Mouse (Mus musculus) embryonic facial prominence, embryonic 14.5 days (tissue): Measurements from ENCODE around the gene Ldlrad3. TPM values are rescaled to one million over a fixed set of nuclear protein-coding genes. Genes with fewer than 3 reads are reported as not detected.

Experiments used
- ATAC-seq: fragments of 200-750 bp; cut with Nextera tagmentation; 2 replicates; pipeline ENCODE4 v1.8.0; 2017; ENCODE audit warnings: low read depth, moderate number of reproducible peaks, moderate TSS enrichment
- DNase-seq: peaks from one replicate; pipeline ENCODE4 v3.0.0-alpha.2; 2015; ENCODE audit warnings: low spot score
- H3K27ac ChIP-seq: fragments of 300-500 bp; sonication (generic); replicated peaks from 2 replicates; pipeline ENCODE4 v1.5.1; 2014; ENCODE audit warnings: low read depth, mild to moderate bottlenecking, low read length, moderate library complexity
- H3K27me3 ChIP-seq: fragments of 300-500 bp; sonication (generic); replicated peaks from 2 replicates; pipeline ENCODE4 v1.6.1; 2014; ENCODE audit warnings: low read length; ENCODE audit not compliant: control insufficient read depth, insufficient read depth
- H3K36me3 ChIP-seq: fragments of 300-500 bp; sonication (generic); 2 replicates; pipeline ENCODE4 v1.6.1; 2014; ENCODE audit warnings: low read length, mixed read lengths; ENCODE audit not compliant: control insufficient read depth, insufficient read depth
- H3K4me1 ChIP-seq: fragments of 300-500 bp; sonication (generic); 2 replicates; pipeline ENCODE4 v1.6.1; 2014; ENCODE audit warnings: antibody characterized with exemption, low read length; ENCODE audit not compliant: control insufficient read depth, insufficient read depth
- H3K4me2 ChIP-seq: fragments of 300-500 bp; sonication (generic); 2 replicates; pipeline ENCODE4 v1.6.1; 2014; ENCODE audit warnings: low read depth, mild to moderate bottlenecking, low read length, moderate library complexity, mixed read lengths
- H3K4me3 ChIP-seq: fragments of 300-500 bp; sonication (generic); 2 replicates; pipeline ENCODE4 v1.5.1; 2014; ENCODE audit warnings: low read depth, mild to moderate bottlenecking, low read length
- H3K9ac ChIP-seq: fragments of 300-500 bp; sonication (generic); 2 replicates; pipeline ENCODE4 v1.6.1; 2014; ENCODE audit warnings: low read depth, mild to moderate bottlenecking, low read length, moderate library complexity, mixed read lengths
- H3K9me3 ChIP-seq: fragments of 300-500 bp; sonication (generic); 2 replicates; pipeline ENCODE4 v1.6.1; 2016; ENCODE audit warnings: low read length; ENCODE audit not compliant: control insufficient read depth
- WGBS: fragments of 180-500 bp; shearing (Covaris S2); extraction: QIAGEN DNeasy Blood & Tissue Kit; methylation state at CpG from one replicate; pipeline ENCODE4 v1.1.7; 2014; 5-methylcytosine and 5-hydroxymethylcytosine counted together
- polyA plus RNA-seq: library from polyadenylated mRNA; unstranded; fragments of >200 nt; fragmentation: Nextera tagmentation; extraction: Ambion mirVana; gene quantifications from 2 replicates; pipeline ENCODE4 v1.2.1, GENCODE M21; 2014

The Ldlrad3 gene
- polyA plus RNA-seq, 1 experiment from 2014 or later, result 48.2 TPM

DNA sequence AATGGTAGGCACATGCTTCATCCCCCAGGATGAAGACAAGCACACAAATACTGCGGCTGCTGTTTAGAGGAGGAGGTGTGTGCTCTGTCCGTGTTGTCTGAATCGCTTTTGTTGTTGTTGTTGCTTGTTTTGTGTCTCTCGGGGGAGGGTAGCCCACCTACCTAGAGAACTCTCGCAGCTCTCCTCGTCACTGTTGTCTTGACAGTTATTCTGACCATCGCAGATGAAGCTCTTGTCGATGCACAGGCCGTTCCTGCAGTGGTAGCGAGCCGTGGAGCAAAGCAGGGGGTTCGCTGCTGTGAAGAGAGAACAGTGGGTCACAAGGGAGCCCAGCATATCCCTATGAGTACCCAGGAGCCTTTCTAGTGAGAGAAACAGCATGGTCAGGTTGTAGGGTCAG is 128.4 kb downstream of the Ldlrad3 start:
- Histone ChIP-seq H3K9ac (no peak overlapping the region), H3K9me3 (no peaks in the 10 kb centered on the region), H3K27ac (no peak overlapping the region), H3K4me1 (peaks cover 8% of the 10 kb centered on the region; the same call in 1 of the 2 replicates), H3K4me2 (no peak overlapping the region), H3K4me3 (no peak overlapping the region), H3K36me3 (peaks cover 28% of the 10 kb centered on the region), H3K27me3 (no peaks in the 10 kb centered on the region)
- WGBS, result 91% methylated on average over 12 of the region's 12 CpGs
- ATAC-seq, result no peak
- DNase-seq, result no peak

DNA sequence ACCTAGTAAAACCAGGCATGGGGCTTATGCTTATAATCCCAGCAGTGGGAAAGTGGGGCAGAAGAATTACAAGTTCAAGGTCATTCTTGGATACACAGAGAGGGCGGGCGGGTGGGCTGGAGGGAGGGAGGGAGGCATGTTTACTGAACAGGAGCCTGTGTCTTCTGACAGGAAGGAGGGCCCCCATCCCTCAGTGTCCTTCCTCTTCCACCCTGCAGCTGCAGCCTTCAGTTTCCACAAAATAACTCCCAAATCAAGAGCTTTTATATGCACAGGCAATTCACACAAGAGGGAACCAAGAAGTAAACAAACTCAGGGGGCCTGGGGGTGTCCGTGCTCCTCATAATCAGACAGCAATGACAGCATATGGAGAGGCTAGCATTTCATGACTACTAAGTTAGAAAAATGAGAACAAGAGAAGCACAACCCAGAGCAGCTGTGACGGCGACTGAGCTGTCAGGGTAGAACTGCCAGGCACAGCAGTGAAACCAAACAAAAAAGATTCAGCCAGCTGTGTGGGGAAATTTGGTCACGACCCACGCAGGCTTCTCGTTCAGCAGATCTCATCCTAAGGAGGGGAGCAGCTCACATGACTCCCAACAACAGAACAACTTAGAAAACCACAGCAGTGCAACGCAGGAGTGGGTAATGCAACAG is 129.0 kb downstream of the Ldlrad3 start:
- DNase-seq (no peak), ATAC-seq (no peak)
- no peak overlapping the region for H3K4me3 ChIP-seq
- 59% methylated on average over 9 of the region's 9 CpGs for WGBS
- H3K27ac ChIP-seq, result 0 out of 2 replicates have a peak overlapping the region, but pooled peaks have one; percentile 21
- no peak overlapping the region for H3K4me2 ChIP-seq
- H3K27me3 ChIP-seq, result no peaks in the 10 kb centered on the region
- H3K36me3 ChIP-seq, result peaks cover 28% of the 10 kb centered on the region
- peaks cover 5% of the 10 kb centered on the region; the same call in 1 of the 2 replicates for H3K4me1 ChIP-seq
- H3K9me3 ChIP-seq, result no peaks in the 10 kb centered on the region
- H3K9ac ChIP-seq, result no peak overlapping the region

DNA sequence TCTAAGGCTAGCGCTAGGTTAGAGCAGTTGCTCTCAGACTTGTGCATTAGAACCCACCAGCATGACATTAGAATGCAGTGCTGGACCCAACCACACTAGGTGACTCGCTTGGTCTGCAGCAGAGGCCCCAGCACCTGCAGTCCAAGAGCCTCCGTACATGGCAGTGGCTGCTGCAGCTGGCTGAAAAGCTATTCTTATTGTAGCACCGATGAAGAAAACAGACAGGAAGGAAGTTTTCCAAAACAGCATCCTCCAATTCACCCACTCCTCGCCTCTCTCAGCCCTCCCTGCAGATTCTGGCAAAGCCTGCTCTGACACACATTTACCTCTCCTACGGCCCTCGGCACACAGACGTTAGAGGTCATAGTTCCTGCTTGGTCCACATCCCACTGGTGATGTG is 130.0 kb downstream of the Ldlrad3 start:
- peaks cover 28% of the 10 kb centered on the region for H3K36me3 ChIP-seq
- no peak overlapping the region for H3K4me3 ChIP-seq
- no peak overlapping the region for H3K9ac ChIP-seq
- H3K4me1 ChIP-seq, result no peaks in the 10 kb centered on the region; the same call in 1 of the 2 replicates
- no peak overlapping the region for H3K27ac ChIP-seq
- 84% methylated on average over 8 of the region's 8 CpGs for WGBS
- no peak overlapping the region for H3K4me2 ChIP-seq
- ATAC-seq (no peak), DNase-seq (no peak)
- H3K27me3 ChIP-seq, result no peaks in the 10 kb centered on the region
- H3K9me3 ChIP-seq, result no peaks in the 10 kb centered on the region

DNA sequence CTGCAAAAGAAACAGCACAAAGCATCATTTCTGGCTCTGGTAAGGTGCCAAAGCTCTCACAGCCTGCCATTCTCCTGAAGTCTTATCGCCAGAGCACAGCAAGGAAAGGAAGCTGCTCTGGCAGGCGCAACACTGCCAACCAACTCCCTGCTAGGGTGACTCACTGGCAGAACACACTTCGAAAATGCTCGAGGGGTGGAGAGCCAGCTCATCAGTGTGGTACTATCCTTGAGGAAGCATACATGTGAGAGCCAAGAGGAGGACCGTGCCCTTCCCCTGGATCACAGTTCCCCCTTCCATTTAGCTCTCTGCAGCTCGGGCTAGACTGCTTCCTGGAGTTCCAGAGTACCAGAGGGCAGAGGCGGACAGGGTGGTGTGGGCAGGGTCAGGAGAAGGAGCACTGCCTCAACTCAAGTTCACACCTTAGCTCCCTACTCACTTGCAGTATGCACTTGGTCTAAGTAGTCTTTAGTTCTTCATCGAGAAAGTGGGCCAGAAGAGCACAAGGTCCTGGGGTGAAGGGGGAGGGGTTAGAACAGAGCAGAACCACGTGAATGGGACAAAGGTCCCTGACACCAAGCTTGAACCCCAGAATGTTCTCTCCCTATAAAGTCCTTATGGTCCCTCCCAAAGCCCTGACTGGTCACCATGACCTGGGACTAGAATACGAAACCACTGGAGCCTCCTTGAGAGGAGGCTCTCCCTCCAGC is 133.1 kb downstream of the Ldlrad3 start:
- H3K4me2 ChIP-seq, result no peak overlapping the region
- no peaks in the 10 kb centered on the region for H3K9me3 ChIP-seq
- peaks cover 12% of the 10 kb centered on the region; the same call in 1 of the 2 replicates for H3K36me3 ChIP-seq
- H3K27ac ChIP-seq, result no peak overlapping the region
- 76% methylated on average over 10 of the region's 10 CpGs for WGBS
- no peak overlapping the region for H3K4me3 ChIP-seq
- no peaks in the 10 kb centered on the region for H3K27me3 ChIP-seq
- H3K4me1 ChIP-seq, result no peaks in the 10 kb centered on the region; the same call in 1 of the 2 replicates
- ATAC-seq (no peak), DNase-seq (no peak)
- no peak overlapping the region for H3K9ac ChIP-seq

- ATAC-seq (no peak), DNase-seq (no peak)
- no peak overlapping the region for H3K27ac ChIP-seq
- no peak overlapping the region for H3K4me2 ChIP-seq
- no peaks in the 10 kb centered on the region; the same call in 1 of the 2 replicates for H3K4me1 ChIP-seq
- no peaks in the 10 kb centered on the region for H3K9me3 ChIP-seq
- H3K27me3 ChIP-seq, result no peaks in the 10 kb centered on the region
- peaks cover 14% of the 10 kb centered on the region; the same call in 1 of the 2 replicates for H3K36me3 ChIP-seq
- no peak overlapping the region for H3K9ac ChIP-seq
- H3K4me3 ChIP-seq, result no peak overlapping the region
- 86% methylated on average over 6 of the region's 6 CpGs for WGBS
Observed at GRCm38 (mm10) chr2:102052353-102052752, 133.8 kb downstream of the Ldlrad3 start.

GRCm38 (mm10) chr2:102049866-102050550 is 136.2 kb downstream of the Ldlrad3 start:
- H3K4me2 ChIP-seq, result no peak overlapping the region
- 37% methylated on average over 10 of the region's 10 CpGs for WGBS
- ATAC-seq (peak; percentile 62; the same call in 1 of the 2 replicates), DNase-seq (peak; percentile 59)
- H3K4me1 ChIP-seq, result no peaks in the 10 kb centered on the region; the same call in 1 of the 2 replicates
- no peak overlapping the region for H3K27ac ChIP-seq
- H3K4me3 ChIP-seq, result no peak overlapping the region
- H3K27me3 ChIP-seq, result no peaks in the 10 kb centered on the region
- H3K9ac ChIP-seq, result no peak overlapping the region
- H3K36me3 ChIP-seq, result peaks cover 8% of the 10 kb centered on the region; the same call in 1 of the 2 replicates
- no peaks in the 10 kb centered on the region for H3K9me3 ChIP-seq

DNA sequence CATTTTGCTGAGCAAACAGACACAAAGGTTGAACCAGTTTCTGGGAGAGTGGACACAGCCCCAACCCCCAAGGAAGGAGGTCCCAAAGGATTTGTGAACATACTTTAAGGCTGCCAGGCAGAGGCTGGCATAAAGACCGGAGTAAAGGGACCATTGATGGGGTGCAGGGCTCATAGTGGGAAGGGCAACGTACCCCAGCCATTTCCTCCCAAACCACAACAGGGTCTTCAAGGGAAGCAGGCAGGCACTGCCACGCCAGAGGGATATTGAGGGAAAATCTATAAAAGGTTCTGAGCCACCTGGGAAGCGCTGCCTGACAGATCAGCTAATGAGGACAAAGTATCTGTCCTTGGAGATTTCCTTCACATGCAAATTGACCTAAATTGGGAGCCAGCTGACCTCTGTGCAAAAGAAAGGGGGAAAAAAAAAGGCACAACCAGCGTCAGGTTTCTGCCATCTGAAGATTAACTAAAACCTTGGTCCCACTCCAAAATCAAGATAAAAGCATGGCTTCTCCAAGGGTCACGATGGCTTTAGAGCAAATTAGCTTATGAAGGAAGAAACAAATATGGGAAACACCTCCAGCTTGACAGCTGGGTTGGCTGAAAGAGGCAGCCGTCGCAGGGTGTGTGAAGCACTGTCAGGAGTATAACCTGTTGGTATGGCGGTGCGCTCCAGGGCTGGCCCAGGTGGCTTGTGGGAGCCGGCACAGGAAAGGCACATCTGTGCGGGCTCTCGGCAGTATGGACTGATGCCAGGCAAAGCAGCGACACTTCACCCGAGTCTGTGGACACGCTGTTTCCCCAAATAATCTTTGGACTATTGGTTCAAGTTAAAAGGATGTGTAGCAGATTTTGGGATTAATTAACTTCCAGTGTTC is 137.6 kb downstream of the Ldlrad3 start:
- Histone ChIP-seq H3K9me3 (no peaks in the 10 kb centered on the region), H3K9ac (no peak overlapping the region), H3K27ac (no peak overlapping the region), H3K4me1 (no peaks in the 10 kb centered on the region; the same call in 1 of the 2 replicates), H3K36me3 (0 out of 2 replicates have a peak, but pooled peaks cover 8% of the 10 kb centered on the region), H3K4me3 (no peak overlapping the region), H3K4me2 (no peak overlapping the region), H3K27me3 (no peaks in the 10 kb centered on the region)
- WGBS, result 69% methylated on average over 16 of the region's 16 CpGs
- ATAC-seq, result no peak
- DNase-seq, result no peak

DNA sequence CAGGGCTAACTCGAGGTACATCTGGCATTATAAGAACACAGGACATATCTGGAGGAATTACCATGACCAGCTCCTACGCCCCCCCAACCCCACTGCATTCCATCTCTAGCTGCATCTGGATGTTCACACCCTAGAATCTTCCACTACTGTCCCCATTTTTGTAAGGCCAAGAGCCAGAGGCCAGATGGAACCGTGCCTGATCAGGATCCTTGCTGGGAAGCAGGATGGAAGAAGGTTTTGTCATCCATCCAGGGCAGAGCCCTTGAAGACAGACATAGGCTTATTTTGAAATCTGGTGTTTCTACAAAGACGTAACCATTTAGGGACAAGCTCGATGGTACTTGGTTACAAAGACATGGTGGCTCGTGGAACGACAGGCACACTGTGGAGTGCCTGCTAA is 139.7 kb downstream of the Ldlrad3 start:
- H3K9me3 ChIP-seq, result no peaks in the 10 kb centered on the region
- H3K4me2 ChIP-seq, result no peak overlapping the region
- no peak overlapping the region for H3K27ac ChIP-seq
- 90% methylated on average over 7 of the region's 7 CpGs for WGBS
- H3K27me3 ChIP-seq, result no peaks in the 10 kb centered on the region
- H3K36me3 ChIP-seq, result 0 out of 2 replicates have a peak, but pooled peaks cover 8% of the 10 kb centered on the region
- no peaks in the 10 kb centered on the region; the same call in 1 of the 2 replicates for H3K4me1 ChIP-seq
- H3K4me3 ChIP-seq, result no peak overlapping the region
- H3K9ac ChIP-seq, result no peak overlapping the region
- ATAC-seq, result no peak
- no peak for DNase-seq
